ENCODE assay signal across 10 mouse cellular contexts in the genomic region with DNA sequence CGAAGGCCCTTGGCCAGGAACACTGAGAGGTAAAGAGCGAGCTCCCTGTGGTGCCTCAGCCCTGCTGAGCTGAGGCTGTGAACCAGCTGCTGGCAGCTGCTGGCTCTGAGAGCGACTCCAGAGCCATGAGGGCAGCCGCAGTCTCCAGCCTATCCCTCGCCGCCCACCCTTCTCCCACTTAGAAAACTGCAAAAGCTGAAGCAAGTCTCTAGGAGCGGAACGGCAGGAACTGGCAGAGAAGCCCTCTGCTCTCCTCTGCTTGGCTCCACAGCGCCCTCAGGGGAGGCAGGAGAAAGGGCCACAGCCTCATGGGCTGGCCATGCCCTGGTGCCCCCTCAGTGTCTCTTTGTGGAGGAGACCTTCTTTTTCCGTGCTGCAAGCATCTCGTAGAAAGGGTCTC. TPM values are rescaled to one million over a fixed set of nuclear protein-coding genes. Genes with fewer than 3 reads are reported as not detected.
DNase-seq lines count a peak whose midpoint lies in the region; ATAC-seq lines count a peak whose summit lies in the region.
"Had no signal": no experiment of that assay in that cellular context is flagged by ENCODE, and none has a peak within 500 bp of the region (broad histone marks: within the 10 kb centered on the region; RNA-seq: fewer than 3 reads in every experiment).

No protein-coding gene starts in this region.

- H3K9ac ChIP-seq in hindbrain, embryonic 12.5 days = peak overlapping the region; percentile 23; the same call in 1 of the 2 replicates
- no peak overlapping the region for H3K9ac ChIP-seq in hindbrain, embryonic 13.5 days
- H3K9ac ChIP-seq in midbrain, embryonic 13.5 days (replicated peaks) = 0 out of 2 replicates have a peak overlapping the region, but pooled peaks have one; percentile 16
- no peak overlapping the region for H3K9ac ChIP-seq in midbrain, embryonic 11.5 days (ENCODE audit: low read length)
- no peak overlapping the region; the same call in 1 of the 2 replicates for H3K9ac ChIP-seq in limb, embryonic 12.5 days (replicated peaks)
- H3K9ac ChIP-seq: liver, embryonic 13.5 days had no signal

- peaks cover 62% of the 10 kb centered on the region for H3K36me3 ChIP-seq in hindbrain, embryonic 12.5 days
- H3K36me3 ChIP-seq in hindbrain, embryonic 13.5 days = peaks cover 72% of the 10 kb centered on the region
- peaks cover 75% of the 10 kb centered on the region for H3K36me3 ChIP-seq in midbrain, embryonic 13.5 days
- no peaks in the 10 kb centered on the region for H3K36me3 ChIP-seq in midbrain, embryonic 11.5 days (ENCODE audit: control insufficient read depth, insufficient read depth, low read length)
- peaks cover 84% of the 10 kb centered on the region for H3K36me3 ChIP-seq in limb, embryonic 12.5 days

- WGBS in hindbrain, embryonic 12.5 days = 43% methylated on average over 11 of the region's 11 CpGs
- WGBS in hindbrain, embryonic 13.5 days = 42% methylated on average over 11 of the region's 11 CpGs
- WGBS in midbrain, embryonic 13.5 days = 44% methylated on average over 11 of the region's 11 CpGs
- 37% methylated on average over 11 of the region's 11 CpGs for WGBS in midbrain, embryonic 11.5 days
- WGBS in limb, embryonic 12.5 days = 48% methylated on average over 11 of the region's 11 CpGs

- H3K4me2 ChIP-seq in hindbrain, embryonic 12.5 days (replicated peaks) = no peak overlapping the region
- H3K4me2 ChIP-seq in hindbrain, embryonic 13.5 days = no peak overlapping the region
- H3K4me2 ChIP-seq in midbrain, embryonic 13.5 days (replicated peaks) = no peak overlapping the region
- no peak overlapping the region for H3K4me2 ChIP-seq in midbrain, embryonic 11.5 days
- no peak overlapping the region for H3K4me2 ChIP-seq in limb, embryonic 12.5 days
- H3K4me2 ChIP-seq: liver, embryonic 13.5 days had no signal

- DNase-seq in midbrain, embryonic 11.5 days (ENCODE audit: low spot score, missing footprints) = no peak
- no peak for DNase-seq in urinary bladder, postnatal 14 days (ENCODE audit: low spot score)
- DNase-seq in frontal cortex, postnatal 36 days (ENCODE audit: low spot score in 2 of 2) = no peak
- DNase-seq: adrenal gland, postnatal 25 days; liver, embryonic 13.5 days had no signal

- H3K27me3 ChIP-seq in hindbrain, embryonic 12.5 days = no peaks in the 10 kb centered on the region
- no peaks in the 10 kb centered on the region for H3K27me3 ChIP-seq in hindbrain, embryonic 13.5 days
- H3K27me3 ChIP-seq in midbrain, embryonic 13.5 days = no peaks in the 10 kb centered on the region
- H3K27me3 ChIP-seq in midbrain, embryonic 11.5 days (ENCODE audit: control insufficient read depth, insufficient read depth, low read length) = no peaks in the 10 kb centered on the region
- H3K27me3 ChIP-seq in limb, embryonic 12.5 days = no peaks in the 10 kb centered on the region
- H3K27me3 ChIP-seq: liver, embryonic 13.5 days had no signal

- peaks cover 9% of the 10 kb centered on the region; the same call in 1 of the 2 replicates for H3K4me1 ChIP-seq in hindbrain, embryonic 12.5 days
- peaks cover 7% of the 10 kb centered on the region; the same call in 1 of the 2 replicates for H3K4me1 ChIP-seq in hindbrain, embryonic 13.5 days (replicated peaks)
- peaks cover 5% of the 10 kb centered on the region; the same call in 1 of the 2 replicates for H3K4me1 ChIP-seq in midbrain, embryonic 13.5 days (replicated peaks)
- no peaks in the 10 kb centered on the region for H3K4me1 ChIP-seq in midbrain, embryonic 11.5 days (ENCODE audit: control insufficient read depth, insufficient read depth, low read length)
- H3K4me1 ChIP-seq in limb, embryonic 12.5 days (replicated peaks) = peaks cover 2% of the 10 kb centered on the region; the same call in 1 of the 2 replicates

- no peak overlapping the region for H3K27ac ChIP-seq in hindbrain, embryonic 12.5 days
- H3K27ac ChIP-seq in hindbrain, embryonic 13.5 days = no peak overlapping the region
- H3K27ac ChIP-seq in midbrain, embryonic 13.5 days = no peak overlapping the region
- no peak overlapping the region for H3K27ac ChIP-seq in midbrain, embryonic 11.5 days (ENCODE audit: low read depth, low read length)
- H3K27ac ChIP-seq in limb, embryonic 12.5 days = peak overlapping the region; percentile 13
- H3K27ac ChIP-seq: liver, embryonic 13.5 days had no signal

- H3K4me3 ChIP-seq in hindbrain, embryonic 12.5 days = no peak overlapping the region
- H3K4me3 ChIP-seq in hindbrain, embryonic 13.5 days = no peak overlapping the region
- H3K4me3 ChIP-seq in midbrain, embryonic 13.5 days (replicated peaks) = no peak overlapping the region
- H3K4me3 ChIP-seq in midbrain, embryonic 11.5 days (ENCODE audit: low read depth, low read length) = no peak overlapping the region
- no peak overlapping the region for H3K4me3 ChIP-seq in limb, embryonic 12.5 days (replicated peaks)
- H3K4me3 ChIP-seq: liver, embryonic 13.5 days; myocyte had no signal

- ATAC-seq in hindbrain, embryonic 12.5 days (ENCODE audit: low FRiP score) = no peak
- no peak for ATAC-seq in hindbrain, embryonic 13.5 days (ENCODE audit: low FRiP score)
- ATAC-seq in midbrain, embryonic 13.5 days = no peak
- ATAC-seq in midbrain, embryonic 11.5 days (ENCODE audit: low FRiP score) = no peak
- ATAC-seq in limb, embryonic 12.5 days (ENCODE audit: insufficient number of reproducible peaks, insufficient read depth, low FRiP score, low TSS enrichment, low read depth) = no peak

- H3K9me3 ChIP-seq in hindbrain, embryonic 12.5 days (replicated peaks) = no peaks in the 10 kb centered on the region
- H3K9me3 ChIP-seq in hindbrain, embryonic 13.5 days = no peaks in the 10 kb centered on the region
- H3K9me3 ChIP-seq in midbrain, embryonic 13.5 days = no peaks in the 10 kb centered on the region
- H3K9me3 ChIP-seq in midbrain, embryonic 11.5 days (ENCODE audit: control insufficient read depth, low read length) = no peaks in the 10 kb centered on the region
- H3K9me3 ChIP-seq in limb, embryonic 12.5 days = no peaks in the 10 kb centered on the region
- H3K9me3 ChIP-seq: liver, embryonic 13.5 days had no signal

RNA-seq across cellular contexts. Expression of gene Dnah17, which starts 35.2 kb away (rescaled TPM):
- 0.27 and 0.38 TPM in 2 replicates for polyA plus RNA-seq in hindbrain, embryonic 12.5 days (2016; fragmentation: Nextera tagmentation; extraction: Ambion mirVana)
- polyA plus RNA-seq in hindbrain, embryonic 13.5 days (2015; fragmentation: Nextera tagmentation; extraction: Ambion mirVana) = 0.30 and 0.32 TPM in 2 replicates
- polyA plus RNA-seq in midbrain, embryonic 13.5 days (2015; fragmentation: Nextera tagmentation; extraction: Ambion mirVana) = 0.19 and 0.34 TPM in 2 replicates
- 0.08 and 0.11 TPM in 2 replicates for polyA plus RNA-seq in midbrain, embryonic 11.5 days (2014; fragmentation: Nextera tagmentation; extraction: Ambion mirVana)
- polyA plus RNA-seq in limb, embryonic 12.5 days (2016; fragmentation: Nextera tagmentation; extraction: Ambion mirVana) = 0.24 and 0.25 TPM in 2 replicates

Comparison
In these comparisons a context has a peak if more than half of its experiments do, and no peak if none do; other contexts are left out.
1. H3K9ac ChIP-seq: peak in hindbrain, embryonic 12.5 days (single experiment) and midbrain, embryonic 13.5 days (single experiment); none in hindbrain, embryonic 13.5 days (single experiment), midbrain, embryonic 11.5 days (single experiment) and limb, embryonic 12.5 days (single experiment).